Mouse (Mus musculus) brown adipose tissue, adult 24 weeks (tissue): ENCODE results near the gene Nbl1. TPM values are rescaled to one million over a fixed set of nuclear protein-coding genes. Genes with fewer than 3 reads are reported as not detected.

Experiments used
- H3K27ac ChIP-seq: fragments of 200-500 bp; replicated peaks from 2 replicates; pipeline ENCODE4 v1.5.1; 2012; ENCODE audit warnings: low read depth, mild to moderate bottlenecking, low read length
- H3K4me1 ChIP-seq: fragments of 200-500 bp; 2 replicates; pipeline ENCODE4 v1.6.1; 2012; ENCODE audit warnings: low read length, mixed read lengths; ENCODE audit not compliant: control insufficient read depth, insufficient read depth, insufficient read length
- H3K4me3 ChIP-seq: fragments of 200-500 bp; 2 replicates; pipeline ENCODE4 v1.5.1; 2012; ENCODE audit warnings: low read depth, mild to moderate bottlenecking, low read length, moderate library complexity; ENCODE audit not compliant: insufficient read depth
- polyA plus RNA-seq: library from polyadenylated mRNA; stranded (reverse); fragments of >200 nt; gene quantifications from 2 replicates; pipeline ENCODE4 v1.2.4, GENCODE M21; 2012; ENCODE audit not compliant: missing spikeins, insufficient read depth, insufficient read length

Gene Nbl1
- polyA plus RNA-seq, 1 experiment = 11.7 TPM

- H3K27ac ChIP-seq = no peak overlapping the region
- H3K4me3 ChIP-seq = no peak overlapping the region
These were observed 23.7 kb upstream of the Nbl1 start for GRCm38 (mm10) chr4:139116356-139117063.

GRCm38 (mm10) chr4:139115721-139116120, 22.9 kb upstream of the Nbl1 start:
- H3K4me1 ChIP-seq = peaks cover 17% of the 10 kb centered on the region
- H3K4me3 ChIP-seq = no peak overlapping the region
- H3K27ac ChIP-seq = no peak overlapping the region

More at GRCm38 (mm10) chr4:139116356-139117063, 23.7 kb upstream of the Nbl1 start:
- H3K4me1 ChIP-seq = peaks cover 14% of the 10 kb centered on the region

DNA sequence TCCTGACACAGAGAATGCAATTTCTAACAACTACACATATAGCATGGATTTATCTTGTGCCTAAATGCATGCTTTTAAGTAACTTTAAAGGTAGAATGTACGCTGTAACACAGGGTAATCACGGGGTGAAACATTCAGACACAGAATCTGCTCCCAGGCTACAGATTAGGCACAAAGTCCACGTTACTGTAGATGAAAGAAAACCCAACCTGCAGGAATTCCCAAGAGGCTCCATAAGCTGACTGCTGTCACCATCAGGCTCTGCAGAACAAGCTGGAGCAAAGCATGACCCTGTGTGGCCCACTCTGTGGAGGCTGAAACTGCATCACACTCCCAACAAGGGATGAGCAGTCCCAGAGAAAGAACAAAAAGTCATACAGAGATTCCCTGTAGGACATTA, 19.7 kb upstream of the Nbl1 start:
- Histone ChIP-seq H3K27ac (no peak overlapping the region), H3K4me3 (no peak overlapping the region), H3K4me1 (peaks cover 18% of the 10 kb centered on the region)

DNA sequence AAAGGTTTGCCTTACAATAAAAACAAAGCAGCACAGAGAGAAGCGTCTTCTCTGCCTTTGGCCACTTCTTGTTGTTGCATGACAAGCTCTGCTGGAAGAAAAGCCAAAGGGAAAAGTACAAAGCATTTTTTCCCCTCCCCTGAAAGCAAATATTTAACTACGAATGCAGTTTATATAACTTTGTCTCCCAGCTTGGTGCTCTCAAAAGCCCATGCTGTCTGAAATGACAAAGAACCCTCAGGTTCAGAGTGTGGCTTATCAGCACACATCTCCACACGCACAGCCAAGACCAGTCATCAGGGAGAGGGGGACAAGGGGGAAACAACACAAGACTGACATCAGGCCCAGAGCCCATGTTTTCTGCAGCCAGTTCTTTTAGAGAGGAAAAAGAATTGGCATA, 18.6 kb upstream of the Nbl1 start:
- H3K4me3 ChIP-seq = no peak overlapping the region
- H3K4me1 ChIP-seq = peaks cover 14% of the 10 kb centered on the region
- H3K27ac ChIP-seq = no peak overlapping the region

DNA sequence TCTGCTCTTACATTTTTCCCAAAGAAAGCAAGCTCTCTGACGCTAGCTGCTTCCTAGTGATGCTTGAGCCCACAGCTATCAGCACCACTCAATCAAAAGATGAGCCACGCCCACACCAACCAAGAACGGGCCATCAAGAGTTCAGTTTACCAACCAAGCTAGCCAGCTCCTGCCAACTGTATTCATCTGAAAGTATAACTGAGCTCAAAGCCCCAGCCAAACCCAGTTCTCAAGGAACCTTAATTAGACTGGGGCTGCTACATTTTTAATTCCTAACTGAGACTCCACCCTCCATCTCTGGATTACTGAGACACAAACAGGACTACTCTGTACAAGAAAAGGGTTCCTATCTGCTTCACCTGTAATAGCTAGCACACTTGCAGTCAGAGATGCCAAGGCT, 18.1 kb upstream of the Nbl1 start:
- H3K27ac ChIP-seq = no peak overlapping the region

DNA sequence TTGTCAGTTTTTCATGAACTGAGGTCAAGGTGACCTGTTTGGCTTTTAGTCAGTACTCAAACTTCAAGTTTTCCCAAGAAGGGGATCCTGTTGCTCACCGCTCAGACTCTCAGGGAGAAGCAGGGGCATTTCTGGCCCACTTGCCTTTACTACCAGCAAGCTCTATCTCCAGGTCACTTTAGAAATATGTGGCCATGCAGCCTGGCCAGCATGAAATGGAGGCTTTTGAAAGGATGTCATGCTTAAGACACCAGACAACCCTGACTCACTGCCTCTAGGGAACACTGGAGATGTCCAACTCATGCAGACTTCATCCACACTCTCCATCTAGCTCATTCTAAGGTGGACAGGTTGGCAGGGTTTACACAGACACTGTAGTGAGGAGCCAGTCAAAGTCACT, 12.7 kb upstream of the Nbl1 start:
- no peak overlapping the region for H3K27ac ChIP-seq
- H3K4me3 ChIP-seq = no peak overlapping the region

More for the DNA sequence above, 18.1 kb upstream of the Nbl1 start:
- Histone ChIP-seq H3K4me1 (peaks cover 12% of the 10 kb centered on the region), H3K4me3 (no peak overlapping the region)

DNA sequence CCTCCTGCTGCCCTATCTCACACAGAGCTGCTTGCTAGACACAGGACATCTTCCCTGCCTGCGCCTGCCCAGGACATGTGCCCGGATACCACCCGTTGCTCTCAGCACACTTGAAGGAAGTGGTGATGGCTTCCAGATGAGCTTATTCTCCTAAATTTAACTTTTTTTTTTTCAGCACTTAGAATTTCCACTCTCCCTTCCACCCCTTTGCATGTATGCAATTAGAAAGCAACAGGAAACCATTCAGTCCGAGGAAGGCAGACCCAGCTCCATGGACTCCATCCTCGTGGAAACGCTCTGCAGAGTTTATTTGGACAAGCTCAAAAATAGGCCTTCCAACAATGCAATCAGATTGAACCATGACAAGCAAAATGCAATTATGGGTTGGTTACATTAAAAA, 8.8 kb upstream of the Nbl1 start:
- no peak overlapping the region for H3K4me3 ChIP-seq
- H3K27ac ChIP-seq = no peak overlapping the region
- H3K4me1 ChIP-seq = peaks cover 8% of the 10 kb centered on the region; the same call in 1 of the 2 replicates

More for the DNA sequence above, 12.7 kb upstream of the Nbl1 start:
- H3K4me1 ChIP-seq = peaks cover 8% of the 10 kb centered on the region

GRCm38 (mm10) chr4:139100326-139100725, 7.5 kb upstream of the Nbl1 start:
- peaks cover 5% of the 10 kb centered on the region; the same call in 1 of the 2 replicates for H3K4me1 ChIP-seq
- H3K27ac ChIP-seq = no peak overlapping the region
- no peak overlapping the region for H3K4me3 ChIP-seq

DNA sequence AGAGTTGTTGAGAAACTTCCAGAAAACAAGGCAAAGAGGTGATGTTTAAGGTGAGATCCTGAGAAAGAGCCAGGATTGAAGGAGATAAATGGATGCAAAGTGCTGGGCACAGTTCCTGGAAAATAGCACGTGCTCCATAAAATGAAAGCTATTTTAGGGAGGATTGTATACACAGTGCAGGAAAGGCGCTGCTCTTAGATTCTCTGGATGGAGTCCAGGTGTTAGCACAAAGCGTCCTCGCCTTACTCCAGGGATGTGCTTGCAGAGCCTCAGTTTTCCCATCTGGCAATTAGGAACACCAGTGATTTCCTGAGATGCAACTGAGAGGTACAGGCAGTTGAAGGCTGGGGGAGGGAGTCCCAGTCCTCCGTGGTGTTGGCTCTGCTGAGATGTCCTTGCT, 3.4 kb upstream of the Nbl1 start:
- no peak overlapping the region for H3K4me3 ChIP-seq
- H3K27ac ChIP-seq = no peak overlapping the region
- H3K4me1 ChIP-seq = no peaks in the 10 kb centered on the region

- no peaks in the 10 kb centered on the region for H3K4me1 ChIP-seq
- no peak overlapping the region for H3K27ac ChIP-seq
- no peak overlapping the region for H3K4me3 ChIP-seq
These were observed 2.6 kb upstream of the Nbl1 start for GRCm38 (mm10) chr4:139095406-139095805.

- Histone ChIP-seq H3K27ac (no peak overlapping the region), H3K4me3 (peak overlapping the region; percentile 31; the same call in 1 of the 2 replicates), H3K4me1 (no peaks in the 10 kb centered on the region)
These were observed 370 bp upstream of the Nbl1 start for GRCm38 (mm10) chr4:139093196-139093530.

- peak overlapping the region; percentile 22; the same call in 1 of the 2 replicates for H3K27ac ChIP-seq
- no peaks in the 10 kb centered on the region for H3K4me1 ChIP-seq
- H3K4me3 ChIP-seq = peak overlapping the region; percentile 63
These were observed 1.1 kb downstream of the Nbl1 start for GRCm38 (mm10) chr4:139091478-139092355.

- Histone ChIP-seq H3K4me1 (no peaks in the 10 kb centered on the region), H3K27ac (no peak overlapping the region), H3K4me3 (peak overlapping the region; percentile 63; the same call in 1 of the 2 replicates)
These were observed 1.7 kb downstream of the Nbl1 start for GRCm38 (mm10) chr4:139091066-139091465.

DNA sequence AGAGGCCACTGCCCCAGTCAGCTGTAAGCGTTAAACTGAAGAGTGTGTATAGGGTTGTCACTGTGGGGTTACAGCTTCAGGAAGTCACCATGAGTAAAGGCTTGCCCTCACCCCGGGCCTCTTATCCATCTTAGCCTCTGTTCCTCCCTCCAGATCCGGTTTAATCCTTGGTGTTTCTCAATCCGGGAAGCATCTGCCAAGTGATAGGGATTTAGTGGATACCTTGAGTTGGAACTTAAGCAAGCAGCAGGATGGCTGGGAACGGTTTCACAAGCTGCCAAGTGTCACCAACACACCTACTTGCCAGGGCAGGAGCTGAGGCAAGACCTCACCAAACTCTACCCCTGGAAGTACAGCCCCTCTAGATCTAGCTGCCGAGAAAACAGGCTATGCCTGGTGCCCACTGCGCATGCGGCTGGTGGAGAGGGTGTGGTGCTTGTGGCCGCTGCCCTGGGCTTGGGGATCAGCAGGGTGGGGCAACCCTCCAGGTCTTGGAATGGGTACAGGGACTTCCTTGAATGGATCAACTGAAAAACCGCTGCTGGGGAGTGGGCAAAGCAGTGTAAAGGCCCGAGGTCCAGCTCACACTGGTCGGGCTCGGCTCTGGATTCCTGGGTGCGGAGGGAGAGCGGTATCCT, 2.4 kb downstream of the Nbl1 start:
- no peak overlapping the region for H3K27ac ChIP-seq
- H3K4me3 ChIP-seq = peak overlapping the region; percentile 63; the same call in 1 of the 2 replicates
- no peaks in the 10 kb centered on the region for H3K4me1 ChIP-seq

DNA sequence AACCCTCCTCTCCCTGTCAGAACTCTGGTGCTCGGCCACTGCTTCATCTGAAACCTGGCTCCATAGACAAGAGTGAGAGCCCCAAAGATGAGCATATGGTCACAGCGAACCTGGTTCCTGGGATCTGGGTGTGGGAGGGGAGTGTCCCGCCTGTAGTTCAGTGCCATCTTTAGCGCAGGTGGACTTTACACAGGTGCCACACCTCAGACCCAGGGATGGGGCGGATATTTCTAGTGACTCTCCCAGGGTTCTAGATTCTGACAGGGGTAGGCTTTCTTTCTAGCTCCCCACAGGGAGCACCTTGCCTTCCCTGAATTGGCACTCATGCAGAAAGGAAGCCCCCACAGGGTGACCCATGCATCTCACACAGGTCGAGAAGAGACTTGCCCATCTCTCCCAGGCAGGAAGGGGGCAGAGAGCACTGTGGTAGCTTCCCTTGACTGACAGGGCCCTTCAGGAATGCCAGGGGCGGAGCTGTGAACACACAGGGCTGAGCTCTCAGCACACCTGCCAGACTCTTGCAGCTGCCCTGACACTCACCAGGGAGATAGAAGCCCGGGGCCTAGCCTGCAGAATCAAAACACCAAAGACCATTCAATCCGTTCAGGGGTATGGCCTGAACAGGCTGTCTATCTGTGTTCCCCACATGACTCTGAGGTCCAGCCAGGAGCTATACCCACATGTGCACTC, 3.7 kb downstream of the Nbl1 start:
- no peak overlapping the region for H3K4me3 ChIP-seq
- H3K4me1 ChIP-seq = no peaks in the 10 kb centered on the region
- H3K27ac ChIP-seq = no peak overlapping the region
